Comparison of ENCODE assay signal across 8 mouse cellular contexts in genomic region chr12:86890796-86891301, GRCm38 (mm10). TPM values are rescaled to one million over a fixed set of nuclear protein-coding genes. Genes with fewer than 3 reads are reported as not detected.
DNase-seq lines count a peak whose midpoint lies in the region; ATAC-seq and TF ChIP-seq lines count a peak whose summit lies in the region.

No protein-coding gene starts in this region.

- peak; percentile 65 for TF ChIP-seq CTCF in layer of hippocampus, adult 2 months (conservative IDR thresholded peaks at IDR 0.05)
- TF ChIP-seq CTCF in cortical plate, adult 2 months (IDR thresholded peaks at IDR 0.05; ENCODE audit: extremely low read depth, insufficient read depth, low read length), result 0 out of 2 replicates have a peak, but pooled peaks have one; percentile 20

- peak overlapping the region; percentile 96 for H3K27ac ChIP-seq in layer of hippocampus, adult 2 months
- peak overlapping the region; percentile 30 for H3K27ac ChIP-seq in cortical plate, adult 2 months (ENCODE audit: insufficient read depth, low read length)
- peak overlapping the region; percentile 98 for H3K27ac ChIP-seq in hindbrain, embryonic 15.5 days (replicated peaks)

- 26% methylated on average over 8 of the region's 8 CpGs for WGBS in hindbrain, embryonic 15.5 days

- peak overlapping the region; percentile 70 for H3K4me2 ChIP-seq in hindbrain, embryonic 15.5 days

- no peak overlapping the region for H3K4me3 ChIP-seq in layer of hippocampus, adult 2 months
- no peak overlapping the region for H3K4me3 ChIP-seq in cortical plate, adult 2 months (ENCODE audit: insufficient read depth, low read length)
- H3K4me3 ChIP-seq in hindbrain, embryonic 15.5 days, result no peak overlapping the region

- no peak for ATAC-seq in hindbrain, embryonic 15.5 days (ENCODE audit: low FRiP score, low read depth)

- H3K9me3 ChIP-seq in hindbrain, embryonic 15.5 days, result no peaks in the 10 kb centered on the region

- H3K36me3 ChIP-seq in hindbrain, embryonic 15.5 days, result no peaks in the 10 kb centered on the region

- peaks cover 15% of the 10 kb centered on the region for H3K4me1 ChIP-seq in cortical plate, adult 2 months (ENCODE audit: control insufficient read depth, insufficient read depth, low read length)
- peaks cover 91% of the 10 kb centered on the region for H3K4me1 ChIP-seq in hindbrain, embryonic 15.5 days (replicated peaks)

- no peak for TF ChIP-seq POLR2A in cortical plate, adult 2 months (IDR thresholded peaks at IDR 0.05; ENCODE audit: extremely low read depth, insufficient read depth, low read length)

- H3K27me3 ChIP-seq in hindbrain, embryonic 15.5 days, result no peaks in the 10 kb centered on the region

- H3K9ac ChIP-seq in hindbrain, embryonic 15.5 days, result peak overlapping the region; percentile 21; the same call in 1 of the 2 replicates

- no peak for DNase-seq in layer of hippocampus, adult 2 months (ENCODE audit: low spot score in 2 of 2)
- no peak for DNase-seq in layer of hippocampus, postnatal 25 days (ENCODE audit: extremely low spot score in 1 of 2, low spot score in 1 of 2)
- DNase-seq in lung, postnatal 36 days, result peak; percentile 69
- no peak for DNase-seq in adrenal gland, postnatal 10 days
- no peak for DNase-seq in layer of hippocampus, postnatal 10 days (ENCODE audit: low spot score in 2 of 2)
- DNase-seq in testis, postnatal 14 days (ENCODE audit: low spot score), result no peak

RNA-seq across cellular contexts. Expression of gene Irf2bpl, which starts 6.3 kb away (rescaled TPM):
- 10 to 100 TPM; 69.8 to 70.2 TPM for total RNA-seq in layer of hippocampus, adult 2 months (2021)
- 10 to 100 TPM; 68.0 to 70.8 TPM for total RNA-seq in layer of hippocampus, postnatal 25 days (2021)
- 35.7 and 37.1 TPM in 2 replicates for polyA plus RNA-seq in cortical plate, adult 2 months (2012; rRNA removed)
- polyA plus RNA-seq in hindbrain, embryonic 15.5 days (2015; fragmentation: Nextera tagmentation; extraction: Ambion mirVana), result 72.9 and 87.3 TPM in 2 replicates
- total RNA-seq in adrenal gland, postnatal 10 days (2021), result 10 to 100 TPM; 39.7 to 53.2 TPM
- 10 to 100 TPM; 77.9 to 81.5 TPM for total RNA-seq in layer of hippocampus, postnatal 10 days (2021)

RNA-seq across cellular contexts. Expression of gene Cipc, which starts 56.0 kb away (rescaled TPM):
- total RNA-seq in layer of hippocampus, adult 2 months (2021), result 10 to 100 TPM; 73.4 to 83.6 TPM
- total RNA-seq in layer of hippocampus, postnatal 25 days (2021), result 10 to 100 TPM; 62.0 to 74.2 TPM
- polyA plus RNA-seq in cortical plate, adult 2 months (2012; rRNA removed), result 83.7 and 84.4 TPM in 2 replicates
- 45.1 and 46.1 TPM in 2 replicates for polyA plus RNA-seq in hindbrain, embryonic 15.5 days (2015; fragmentation: Nextera tagmentation; extraction: Ambion mirVana)
- 10 to 100 TPM; 21.0 to 23.7 TPM for total RNA-seq in adrenal gland, postnatal 10 days (2021)
- 10 to 100 TPM; 55.2 to 58.1 TPM for total RNA-seq in layer of hippocampus, postnatal 10 days (2021)

Comparison
In these comparisons a context has a peak if more than half of its experiments do, and no peak if none do; other contexts are left out.
1. H3K27ac ChIP-seq: peak in every context shown above with its lines; median percentile 98 in hindbrain, embryonic 15.5 days; 96 in layer of hippocampus, adult 2 months; 30 in cortical plate, adult 2 months.